Mouse (Mus musculus) embryonic facial prominence, embryonic 14.5 days (tissue): ENCODE data around the gene Ralgapa2. TPM values are rescaled to one million over a fixed set of nuclear protein-coding genes. Genes with fewer than 3 reads are reported as not detected.

Experiments used
- ATAC-seq: fragments of 200-750 bp; cut with Nextera tagmentation; 2 replicates; pipeline ENCODE4 v1.8.0; 2017; ENCODE audit warnings: low read depth, moderate number of reproducible peaks, moderate TSS enrichment
- DNase-seq: peaks from one replicate; pipeline ENCODE4 v3.0.0-alpha.2; 2015; ENCODE audit warnings: low spot score
- H3K27ac ChIP-seq: fragments of 300-500 bp; sonication (generic); replicated peaks from 2 replicates; pipeline ENCODE4 v1.5.1; 2014; ENCODE audit warnings: low read depth, mild to moderate bottlenecking, low read length, moderate library complexity
- H3K27me3 ChIP-seq: fragments of 300-500 bp; sonication (generic); replicated peaks from 2 replicates; pipeline ENCODE4 v1.6.1; 2014; ENCODE audit warnings: low read length; ENCODE audit not compliant: control insufficient read depth, insufficient read depth
- H3K36me3 ChIP-seq: fragments of 300-500 bp; sonication (generic); 2 replicates; pipeline ENCODE4 v1.6.1; 2014; ENCODE audit warnings: low read length, mixed read lengths; ENCODE audit not compliant: control insufficient read depth, insufficient read depth
- H3K4me1 ChIP-seq: fragments of 300-500 bp; sonication (generic); 2 replicates; pipeline ENCODE4 v1.6.1; 2014; ENCODE audit warnings: antibody characterized with exemption, low read length; ENCODE audit not compliant: control insufficient read depth, insufficient read depth
- H3K4me2 ChIP-seq: fragments of 300-500 bp; sonication (generic); 2 replicates; pipeline ENCODE4 v1.6.1; 2014; ENCODE audit warnings: low read depth, mild to moderate bottlenecking, low read length, moderate library complexity, mixed read lengths
- H3K4me3 ChIP-seq: fragments of 300-500 bp; sonication (generic); 2 replicates; pipeline ENCODE4 v1.5.1; 2014; ENCODE audit warnings: low read depth, mild to moderate bottlenecking, low read length
- H3K9ac ChIP-seq: fragments of 300-500 bp; sonication (generic); 2 replicates; pipeline ENCODE4 v1.6.1; 2014; ENCODE audit warnings: low read depth, mild to moderate bottlenecking, low read length, moderate library complexity, mixed read lengths
- H3K9me3 ChIP-seq: fragments of 300-500 bp; sonication (generic); 2 replicates; pipeline ENCODE4 v1.6.1; 2016; ENCODE audit warnings: low read length; ENCODE audit not compliant: control insufficient read depth
- WGBS: fragments of 180-500 bp; shearing (Covaris S2); extraction: QIAGEN DNeasy Blood & Tissue Kit; methylation state at CpG from one replicate; pipeline ENCODE4 v1.1.7; 2014; 5-methylcytosine and 5-hydroxymethylcytosine counted together
- polyA plus RNA-seq: library from polyadenylated mRNA; unstranded; fragments of >200 nt; fragmentation: Nextera tagmentation; extraction: Ambion mirVana; gene quantifications from 2 replicates; pipeline ENCODE4 v1.2.1, GENCODE M21; 2014

Gene Ralgapa2
- polyA plus RNA-seq, 1 experiment from 2014 or later: 6.3 TPM

DNA sequence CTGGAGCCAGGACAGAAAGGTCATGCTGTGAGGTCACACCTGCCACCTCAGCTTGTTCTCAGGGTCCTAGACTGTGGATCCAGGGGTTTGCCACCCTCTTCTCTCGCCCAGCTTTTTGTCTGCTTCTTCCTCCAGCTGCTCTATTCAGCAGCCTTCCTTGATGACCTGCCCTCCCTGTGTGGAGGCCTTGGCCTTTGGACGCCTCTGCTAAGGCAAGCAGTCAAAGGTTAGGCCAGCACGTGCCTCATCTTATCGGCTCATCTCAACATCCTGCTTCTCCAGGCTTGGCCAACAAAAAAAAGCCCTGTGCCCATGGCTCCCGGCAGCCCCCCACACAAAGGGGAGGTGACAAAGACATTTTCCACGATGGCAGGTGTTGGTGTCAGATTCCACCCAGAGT lies 264.6 kb downstream of the Ralgapa2 start:
- WGBS: 37% methylated on average over 6 of the region's 6 CpGs
- DNase-seq (no peak), ATAC-seq (no peak)

DNA sequence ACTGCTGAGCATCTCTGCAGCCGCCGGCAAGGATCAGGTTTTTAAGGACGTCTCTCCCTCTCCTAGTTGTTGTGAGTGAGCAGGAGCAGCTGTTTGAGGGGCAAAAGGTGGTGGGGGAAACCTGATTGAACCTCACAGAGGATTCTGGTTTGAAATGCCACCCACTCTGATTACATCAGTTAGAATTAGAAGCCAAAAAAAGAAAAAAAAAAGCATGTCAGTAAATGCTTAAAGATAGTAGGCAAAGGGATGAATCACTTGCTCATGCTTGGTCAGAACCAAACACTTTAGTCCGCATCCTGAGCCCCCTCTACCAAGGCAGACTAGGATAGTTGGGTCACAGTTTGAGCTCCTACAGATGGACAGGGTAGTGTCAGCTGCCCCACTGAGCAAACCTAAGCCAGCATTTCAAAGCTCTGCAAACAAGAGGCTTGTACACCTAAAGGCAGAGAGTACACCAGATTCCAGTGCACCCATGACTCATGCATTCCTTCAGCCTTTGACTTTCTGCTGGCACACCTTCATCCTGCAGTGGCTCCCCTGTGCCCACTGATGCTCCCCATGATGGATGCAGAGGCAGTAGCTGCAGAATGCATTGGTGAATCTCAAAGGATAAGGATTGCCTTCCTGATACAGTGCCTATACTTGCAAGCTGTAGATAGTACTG lies 265.6 kb downstream of the Ralgapa2 start:
- Histone ChIP-seq H3K4me2 (no peak overlapping the region), H3K9me3 (no peaks in the 10 kb centered on the region), H3K4me3 (no peak overlapping the region), H3K36me3 (no peaks in the 10 kb centered on the region), H3K4me1 (peaks cover 12% of the 10 kb centered on the region; the same call in 1 of the 2 replicates), H3K27me3 (no peaks in the 10 kb centered on the region), H3K9ac (no peak overlapping the region), H3K27ac (no peak overlapping the region)
- WGBS: 61% methylated on average over 4 of the region's 4 CpGs
- no peak for ATAC-seq
- DNase-seq: no peak

More for the DNA sequence above, 264.6 kb downstream of the Ralgapa2 start:
- no peak overlapping the region for H3K27ac ChIP-seq
- H3K9me3 ChIP-seq: no peaks in the 10 kb centered on the region
- no peak overlapping the region for H3K9ac ChIP-seq
- H3K4me3 ChIP-seq: no peak overlapping the region
- H3K27me3 ChIP-seq: no peaks in the 10 kb centered on the region
- H3K4me2 ChIP-seq: no peak overlapping the region
- H3K36me3 ChIP-seq: no peaks in the 10 kb centered on the region
- H3K4me1 ChIP-seq: peaks cover 12% of the 10 kb centered on the region; the same call in 1 of the 2 replicates

- no peak overlapping the region for H3K27ac ChIP-seq
- H3K27me3 ChIP-seq: no peaks in the 10 kb centered on the region
- no peaks in the 10 kb centered on the region for H3K36me3 ChIP-seq
- ATAC-seq: peak; percentile 58; the same call in 1 of the 2 replicates
- no peak overlapping the region for H3K4me2 ChIP-seq
- WGBS: 37% methylated on average over 7 of the region's 7 CpGs
- H3K9me3 ChIP-seq: no peaks in the 10 kb centered on the region
- peaks cover 12% of the 10 kb centered on the region; the same call in 1 of the 2 replicates for H3K4me1 ChIP-seq
- no peak overlapping the region for H3K9ac ChIP-seq
- H3K4me3 ChIP-seq: no peak overlapping the region
- peak; percentile 33 for DNase-seq
Observed at GRCm38 (mm10) chr2:146245401-146245800, 266.7 kb downstream of the Ralgapa2 start.

- no peaks in the 10 kb centered on the region for H3K9me3 ChIP-seq
- H3K4me2 ChIP-seq: no peak overlapping the region
- peaks cover 12% of the 10 kb centered on the region; the same call in 1 of the 2 replicates for H3K4me1 ChIP-seq
- H3K4me3 ChIP-seq: no peak overlapping the region
- no peaks in the 10 kb centered on the region for H3K36me3 ChIP-seq
- H3K27me3 ChIP-seq: no peaks in the 10 kb centered on the region
- ATAC-seq (no peak), DNase-seq (no peak)
- no peak overlapping the region for H3K27ac ChIP-seq
- 89% methylated on average over 2 of the region's 2 CpGs for WGBS
- no peak overlapping the region for H3K9ac ChIP-seq
Observed at GRCm38 (mm10) chr2:146244049-146244448, 268.1 kb downstream of the Ralgapa2 start.

GRCm38 (mm10) chr2:146239196-146239747 lies 272.9 kb downstream of the Ralgapa2 start:
- ATAC-seq (no peak), DNase-seq (no peak)
- WGBS: 88% methylated on average over 4 of the region's 4 CpGs
- no peak overlapping the region for H3K27ac ChIP-seq
- H3K4me3 ChIP-seq: no peak overlapping the region
- no peaks in the 10 kb centered on the region for H3K9me3 ChIP-seq
- H3K4me2 ChIP-seq: no peak overlapping the region
- H3K27me3 ChIP-seq: no peaks in the 10 kb centered on the region
- H3K9ac ChIP-seq: no peak overlapping the region
- H3K4me1 ChIP-seq: no peaks in the 10 kb centered on the region
- H3K36me3 ChIP-seq: no peaks in the 10 kb centered on the region

- no peak overlapping the region for H3K4me3 ChIP-seq
- WGBS: 85% methylated on average over 2 of the region's 2 CpGs
- no peak overlapping the region for H3K4me2 ChIP-seq
- no peak for ATAC-seq
- no peak overlapping the region for H3K9ac ChIP-seq
- peaks cover 5% of the 10 kb centered on the region; the same call in 1 of the 2 replicates for H3K9me3 ChIP-seq
- H3K4me1 ChIP-seq: no peaks in the 10 kb centered on the region
- peaks cover 20% of the 10 kb centered on the region for H3K27me3 ChIP-seq
- H3K27ac ChIP-seq: no peak overlapping the region
- DNase-seq: no peak
- H3K36me3 ChIP-seq: no peaks in the 10 kb centered on the region
Observed at GRCm38 (mm10) chr2:146231485-146231884, 280.7 kb downstream of the Ralgapa2 start.

GRCm38 (mm10) chr2:146228435-146228834 lies 283.7 kb downstream of the Ralgapa2 start:
- no peaks in the 10 kb centered on the region for H3K36me3 ChIP-seq
- H3K4me2 ChIP-seq: no peak overlapping the region
- DNase-seq (no peak), ATAC-seq (no peak)
- H3K27ac ChIP-seq: no peak overlapping the region
- 73% methylated on average over 2 of the region's 2 CpGs for WGBS
- no peak overlapping the region for H3K4me3 ChIP-seq
- 0 out of 2 replicates have a peak, but pooled peaks cover under 1% of the 10 kb centered on the region for H3K4me1 ChIP-seq
- H3K27me3 ChIP-seq: peaks cover 51% of the 10 kb centered on the region
- no peak overlapping the region for H3K9ac ChIP-seq
- H3K9me3 ChIP-seq: peaks cover 5% of the 10 kb centered on the region; the same call in 1 of the 2 replicates

DNA sequence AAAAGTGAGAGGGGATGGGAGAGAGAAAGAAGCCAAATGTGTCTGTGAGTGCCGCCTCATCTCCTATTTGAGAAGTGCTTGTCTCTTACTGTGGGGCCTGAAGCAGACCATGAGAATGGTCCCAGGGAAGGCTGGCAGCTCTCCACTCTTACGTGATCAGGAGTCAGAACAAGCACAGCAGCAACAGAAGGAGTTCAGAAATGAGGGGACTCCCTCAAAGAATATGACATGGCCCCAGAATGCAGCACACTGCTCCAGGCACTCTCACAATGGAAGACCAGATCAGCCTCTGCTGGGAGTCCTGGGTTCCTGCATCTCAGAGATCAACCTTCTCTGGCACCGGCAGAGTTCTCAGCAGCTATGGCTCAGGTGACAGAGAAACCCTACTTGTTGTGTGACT lies 284.5 kb downstream of the Ralgapa2 start:
- H3K9ac ChIP-seq: no peak overlapping the region
- H3K27ac ChIP-seq: no peak overlapping the region
- no peak overlapping the region for H3K4me2 ChIP-seq
- H3K36me3 ChIP-seq: no peaks in the 10 kb centered on the region
- 0 out of 2 replicates have a peak, but pooled peaks cover under 1% of the 10 kb centered on the region for H3K9me3 ChIP-seq
- peaks cover 59% of the 10 kb centered on the region for H3K27me3 ChIP-seq
- DNase-seq (no peak), ATAC-seq (no peak)
- 64% methylated on average over 3 of the region's 3 CpGs for WGBS
- H3K4me1 ChIP-seq: peaks cover 8% of the 10 kb centered on the region; the same call in 1 of the 2 replicates
- H3K4me3 ChIP-seq: no peak overlapping the region
